ENCODE assay signal across 12 mouse cellular contexts in genomic region chr8:116521208-116521607, GRCm38 (mm10). TPM values are rescaled to one million over a fixed set of nuclear protein-coding genes. Genes with fewer than 3 reads are reported as not detected.
"Had no signal": no experiment of that assay in that cellular context is flagged by ENCODE, and none has a peak within 500 bp of the region (broad histone marks: within the 10 kb centered on the region; RNA-seq: fewer than 3 reads in every experiment).

No protein-coding gene starts in this region.

- DNase-seq: kidney, postnatal 25 days; lung, adult 18-20 months; lung, postnatal 36 days; midbrain, embryonic 14.5 days; right cerebral cortex, adult 18-20 months; right cerebral cortex, postnatal 25 days; thymus, postnatal 4 days had no signal

RNA-seq across cellular contexts. Expression of gene Dynlrb2, which starts 16.4 kb away (rescaled TPM):
- total RNA-seq: megakaryocyte progenitor cell, adult 5-6 weeks had no signal
- polyA plus RNA-seq: limb, embryonic 11.5 days; limb, embryonic 15.5 days; liver, embryonic 14.5 days; small intestine, adult 2 months had no signal
